Mouse (Mus musculus) MEL (cell line): Measurements from ENCODE around the gene BC048679. TPM values are rescaled to one million over a fixed set of nuclear protein-coding genes. Genes with fewer than 3 reads are reported as not detected.

ENCODE experiments used
- DNase-seq: peaks from one replicate; pipeline ENCODE4 v3.0.0; 2011; ENCODE audit warnings: low read depth, low spot score
- H3K27ac ChIP-seq: 2 replicates; pipeline ENCODE4 v1.5.1; 2012; ENCODE audit warnings: low read depth, mild to moderate bottlenecking, control low read depth, low read length, moderate library complexity; ENCODE audit not compliant: control insufficient read depth
- H3K27me3 ChIP-seq, 2 experiments: fragments of 150-350 bp in 1 of 2; sonication (generic) in 1 of 2; 2 replicates each; pipeline ENCODE4 v1.6.1; 2012; ENCODE audit warnings: low read length in 2 of 2, mild to moderate bottlenecking in 2 of 2, improper control_type of control experiment in 1 of 2, moderate library complexity in 1 of 2; ENCODE audit not compliant: insufficient read depth in 2 of 2, control insufficient read depth in 1 of 2
- H3K36me3 ChIP-seq, 2 experiments: 2 replicates each; pipeline ENCODE4 v1.6.1; 2012 to 2014; ENCODE audit warnings: low read length in 2 of 2, improper control_type of control experiment in 1 of 2, inconsistent platforms in 1 of 2, mild to moderate bottlenecking in 1 of 2; ENCODE audit not compliant: insufficient read depth in 2 of 2, control insufficient read depth in 1 of 2
- H3K4me1 ChIP-seq, 2 experiments: fragments of 150-350 bp in 1 of 2; sonication (generic) in 1 of 2; 2 replicates each; pipeline ENCODE4 v1.6.1; 2012; ENCODE audit warnings: low read length in 2 of 2, improper control_type of control experiment in 1 of 2, mild to moderate bottlenecking in 1 of 2; ENCODE audit not compliant: insufficient read depth in 2 of 2, control insufficient read depth in 1 of 2
- H3K4me3 ChIP-seq, 2 experiments: fragments of 150-350 bp in 1 of 2; sonication (generic) in 1 of 2; 2 replicates each; pipeline ENCODE4 v1.5.1; 2012; ENCODE audit warnings: low read depth in 2 of 2, low read length in 2 of 2, mild to moderate bottlenecking in 2 of 2, moderate library complexity in 2 of 2, control low read depth in 1 of 2, improper control_type of control experiment in 1 of 2; ENCODE audit not compliant: control insufficient read depth in 1 of 2, insufficient read depth in 1 of 2
- H3K79me2 ChIP-seq: 2 replicates; pipeline ENCODE4 v1.6.1; 2012; ENCODE audit warnings: mild to moderate bottlenecking, low read length, moderate library complexity; ENCODE audit not compliant: control insufficient read depth, poor library complexity, insufficient read depth
- H3K9ac ChIP-seq: 2 replicates; pipeline ENCODE4 v1.6.1; 2012; ENCODE audit warnings: low read depth, mild to moderate bottlenecking, control low read depth, low read length, moderate library complexity; ENCODE audit not compliant: control insufficient read depth, poor library complexity, severe bottlenecking
- H3K9me3 ChIP-seq: fragments of 150-350 bp; sonication (generic); replicated peaks from 2 replicates; pipeline ENCODE4 v1.6.1; 2012; ENCODE audit warnings: mild to moderate bottlenecking, low read length, improper control_type of control experiment, moderate library complexity; ENCODE audit not compliant: insufficient read depth
- CHD1 ChIP-seq: IDR thresholded peaks from 2 replicates; pipeline ENCODE4 v1.6.1; 2012; ENCODE audit warnings: low read depth, mild to moderate bottlenecking, inconsistent platforms, low read length, improper control_type of control experiment
- E2F4 ChIP-seq: IDR thresholded peaks from 2 replicates; pipeline ENCODE4 v1.6.1; 2011; ENCODE audit warnings: low read depth, low read length, improper control_type of control experiment, borderline replicate concordance
- GABPA ChIP-seq: IDR thresholded peaks from 2 replicates; pipeline ENCODE4 v1.6.1; 2012; ENCODE audit warnings: low read depth, mild to moderate bottlenecking, inconsistent platforms, low read length, improper control_type of control experiment, moderate library complexity
- KAT2A ChIP-seq: conservative IDR thresholded peaks from 2 replicates; pipeline ENCODE4 v1.6.1; 2012; ENCODE audit warnings: low read depth, low read length, improper control_type of control experiment, inconsistent platforms
- MAFK ChIP-seq: IDR thresholded peaks from 2 replicates; pipeline ENCODE4 v1.6.1; 2011; ENCODE audit warnings: low read depth, mild to moderate bottlenecking, low read length, improper control_type of control experiment, borderline replicate concordance
- MAX ChIP-seq: IDR thresholded peaks from 2 replicates; pipeline ENCODE4 v1.6.1; 2011; ENCODE audit warnings: low read length, improper control_type of control experiment
- MEF2A ChIP-seq: IDR thresholded peaks from 2 replicates; pipeline ENCODE4 v1.6.1; 2014; ENCODE audit warnings: low read depth, mild to moderate bottlenecking, inconsistent platforms, low read length, improper control_type of control experiment; ENCODE audit not compliant: poor library complexity, insufficient replicate concordance, severe bottlenecking; ENCODE audit errors: extremely low read depth
- POLR2AphosphoS2 ChIP-seq: IDR thresholded peaks from 2 replicates; pipeline ENCODE4 v1.6.1; 2011; ENCODE audit warnings: low read length, improper control_type of control experiment
- RAD21 ChIP-seq: IDR thresholded peaks from 2 replicates; pipeline ENCODE4 v1.6.1; 2011; ENCODE audit warnings: mild to moderate bottlenecking, low read depth, low read length, improper control_type of control experiment
- SMC3 ChIP-seq: IDR thresholded peaks from 2 replicates; pipeline ENCODE4 v1.6.1; 2011; ENCODE audit warnings: low read depth, low read length, improper control_type of control experiment
- TBP ChIP-seq: IDR thresholded peaks from 2 replicates; pipeline ENCODE4 v1.8.0; 2011; ENCODE audit warnings: low read depth, low read length, improper control_type of control experiment
- USF2 ChIP-seq, 2 experiments: IDR thresholded peaks; 2 replicates each; pipeline ENCODE4 v1.6.1; 2011 to 2012; ENCODE audit warnings: improper control_type of control experiment in 2 of 2, low read length in 2 of 2, borderline replicate concordance in 1 of 2, inconsistent platforms in 1 of 2, low read depth in 1 of 2, mild to moderate bottlenecking in 1 of 2; ENCODE audit not compliant: insufficient read depth in 1 of 2
- ZC3H11A ChIP-seq: IDR thresholded peaks from 2 replicates; pipeline ENCODE4 v1.6.1; 2012; ENCODE audit warnings: low read depth, mild to moderate bottlenecking, inconsistent platforms, low read length, improper control_type of control experiment
- ZMIZ1 ChIP-seq: IDR thresholded peaks from 2 replicates; pipeline ENCODE4 v1.6.1; 2012; ENCODE audit warnings: low read depth, mild to moderate bottlenecking, inconsistent platforms, low read length, improper control_type of control experiment, moderate library complexity
- ZNF384 ChIP-seq: IDR thresholded peaks from 2 replicates; pipeline ENCODE4 v1.6.1; 2012; ENCODE audit warnings: low read depth, mild to moderate bottlenecking, inconsistent platforms, low read length, improper control_type of control experiment
- polyA plus RNA-seq, 2 experiments: library from polyadenylated mRNA; stranded (reverse) in 1 of 2; unstranded in 1 of 2; fragments of >175 nt in 1 of 2; fragments of >200 nt in 1 of 2; gene quantifications; 2 replicates each; pipeline versions ENCODE4 v1.2.1 to v1.2.4; 2012; ENCODE audit warnings: low replicate concordance in 2 of 2, low read depth in 1 of 2; ENCODE audit not compliant: insufficient read length in 2 of 2, insufficient read depth in 1 of 2, missing spikeins in 1 of 2
- total RNA-seq: library from RNA; depleted of rRNA; stranded (reverse); fragments of 300-350 nt; gene quantifications from 2 replicates; pipeline ENCODE4 v1.2.3, GENCODE M21; 2012

BC048679 gene
- total and polyA plus RNA-seq, 3 experiments: not detected

DNA sequence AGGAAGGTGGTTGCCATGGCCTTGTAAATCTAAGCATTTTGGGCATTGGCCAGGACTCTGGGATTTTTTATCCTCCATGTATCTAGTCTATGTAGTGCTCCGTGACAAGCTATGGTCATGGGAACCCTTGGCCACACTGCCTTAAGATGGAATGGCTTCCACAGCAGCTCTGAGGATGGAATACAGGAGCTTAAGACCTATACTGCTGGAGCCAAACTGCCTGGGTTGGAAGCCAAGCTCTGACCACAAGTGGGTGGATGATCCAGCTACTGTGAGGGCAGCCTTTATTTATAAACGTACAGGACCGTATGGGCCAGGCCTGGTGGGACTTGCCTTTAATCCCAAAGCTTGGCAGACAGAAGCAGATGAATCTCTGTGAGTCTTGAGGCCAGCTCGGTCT lies 38.4 kb upstream of the BC048679 start:
- no peaks in the 10 kb centered on the region for H3K79me2 ChIP-seq
- no peaks in the 10 kb centered on the region for H3K27me3 ChIP-seq
- no peak overlapping the region for H3K9ac ChIP-seq
- H3K4me1 ChIP-seq: no peaks in the 10 kb centered on the region
- no peak overlapping the region for H3K27ac ChIP-seq
- H3K9me3 ChIP-seq: no peaks in the 10 kb centered on the region
- no peaks in the 10 kb centered on the region for H3K36me3 ChIP-seq
- TF ChIP-seq GABPA: no peak
- TF ChIP-seq CHD1: no peak
- no peak for TF ChIP-seq MAFK
- no peak for TF ChIP-seq ZNF384
- TF ChIP-seq ZC3H11A: no peak
- no peak for TF ChIP-seq KAT2A
- no peak for TF ChIP-seq ZMIZ1
- no peak for TF ChIP-seq USF2 (IDR thresholded peaks at IDR 0.05; ENCODE audit: borderline replicate concordance in 1 of 2, insufficient read depth in 1 of 2, low read depth in 1 of 2, low read length in 2 of 2)
- TF ChIP-seq RAD21: no peak
- H3K4me3 ChIP-seq: no peak overlapping the region
- no peak for DNase-seq

DNA sequence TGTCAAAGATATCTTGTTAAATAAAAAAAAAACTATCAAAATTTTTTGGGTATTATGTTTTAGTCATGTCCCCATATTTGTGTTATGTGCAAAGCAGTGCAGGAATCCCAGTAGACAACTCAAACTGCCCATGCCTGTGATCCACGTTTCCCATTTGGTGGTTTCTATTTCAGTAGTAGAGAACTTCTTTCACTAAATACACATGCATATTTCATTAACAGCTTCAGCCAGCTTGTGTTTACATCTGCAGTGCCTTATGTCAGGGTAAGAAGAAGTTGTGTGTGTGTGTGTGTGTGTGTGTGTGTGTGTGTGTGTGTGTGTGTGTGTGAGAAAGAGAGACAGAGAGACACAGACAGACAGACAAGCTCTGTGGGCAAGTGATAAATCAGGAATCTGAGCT lies 33.4 kb upstream of the BC048679 start:
- no peak for DNase-seq
- Histone ChIP-seq H3K27me3 (no peaks in the 10 kb centered on the region), H3K9ac (no peak overlapping the region), H3K9me3 (no peaks in the 10 kb centered on the region), H3K4me3 (no peak overlapping the region), H3K4me1 (no peaks in the 10 kb centered on the region), H3K79me2 (peaks cover under 1% of the 10 kb centered on the region), H3K27ac (no peak overlapping the region), H3K36me3 (peaks cover 0 to 1% of the 10 kb centered on the region in 2 experiments; a peak in 1 of 4 replicates)
- TF ChIP-seq POLR2AphosphoS2: no peak
- TF ChIP-seq TBP: no peak
- no peak for TF ChIP-seq MAFK
- TF ChIP-seq ZC3H11A: no peak
- TF ChIP-seq MAX: no peak
- no peak for TF ChIP-seq MEF2A
- TF ChIP-seq E2F4: no peak
- no peak for TF ChIP-seq ZMIZ1
- TF ChIP-seq SMC3: no peak
